Comparison of ENCODE assay signal across 8 mouse cellular contexts in genomic region chr8:127191387-127191786, GRCm38 (mm10).
DNase-seq lines count a peak whose midpoint lies in the region; ATAC-seq and TF ChIP-seq lines count a peak whose summit lies in the region.

No protein-coding gene starts in this region.

- 32% methylated on average over 5 of the region's 5 CpGs for WGBS in lung, adult 2 months

- intact Hi-C loops in gastrocnemius, postnatal 14 days (cut with DNase I; ENCODE audit: low total_unique reads): loop anchor here (10.0 kb wide), 2 partner anchors 403 to 1303 kb away; no protein-coding TSS in a partner anchor

- ATAC-seq in monocyte, adult 5-6 weeks (replicated peaks; ENCODE audit: insufficient number of reproducible peaks, low FRiP score, low TSS enrichment, poor library complexity, severe bottlenecking): no peak

- H3K4me3 ChIP-seq in lung, adult 2 months (replicated peaks; ENCODE audit: extremely low read depth, low read depth, low read length): no peak overlapping the region

- TF ChIP-seq POLR2A in lung, adult 2 months (IDR thresholded peaks at IDR 0.05; ENCODE audit: borderline replicate concordance, extremely low read depth, low read depth, low read length): no peak

- no peaks in the 10 kb centered on the region; the same call in 1 of the 2 replicates for H3K4me1 ChIP-seq in lung, adult 2 months (ENCODE audit: control insufficient read depth, insufficient read depth, low read length)

- TF ChIP-seq CTCF in lung, adult 2 months (IDR thresholded peaks at IDR 0.05; ENCODE audit: insufficient read depth, low read length): peak; percentile 65

- DNase-seq in B cell, adult 2 months: peak; percentile 27 to 31
- DNase-seq in Muller cell, postnatal 12 days (ENCODE audit: inconsistent ontology term): peak; percentile 74
- DNase-seq in cerebellum, postnatal 10 days: peak; percentile 79 to 85
- peak; percentile 35 for DNase-seq in gastrocnemius, postnatal 14 days
- peak; percentile 69 for DNase-seq in kidney, postnatal 14 days
- peak; percentile 41 for DNase-seq in lung, adult 2 months
- peak; percentile 86 for DNase-seq in retina, postnatal 1 day

Comparison
In these comparisons a context has a peak if more than half of its experiments do, and no peak if none do; other contexts are left out.
1. DNase-seq: peak in every context shown above with its lines; median percentile 86 in retina, postnatal 1 day; 82 in cerebellum, postnatal 10 days; 74 in Muller cell, postnatal 12 days; 69 in kidney, postnatal 14 days; 41 in lung, adult 2 months; 35 in gastrocnemius, postnatal 14 days; 29 in B cell, adult 2 months.